Mouse (Mus musculus): ENCODE measurements around the gene Dnajc14.

GRCm38 (mm10) chr10:128778441-128778840, 25.4 kb upstream of the Dnajc14 start:
- TF ChIP-seq CTCF (IDR thresholded peaks at IDR 0.05; ENCODE audit: borderline replicate concordance, insufficient read depth, low read depth, low read length) (no peak), POLR2A (IDR thresholded peaks at IDR 0.05; ENCODE audit: borderline replicate concordance, insufficient read depth, low read length) (no peak)

Measured in cerebellum, adult 2 months (tissue).